Comparison of ENCODE assay signal across 8 mouse cellular contexts in the genomic region with DNA sequence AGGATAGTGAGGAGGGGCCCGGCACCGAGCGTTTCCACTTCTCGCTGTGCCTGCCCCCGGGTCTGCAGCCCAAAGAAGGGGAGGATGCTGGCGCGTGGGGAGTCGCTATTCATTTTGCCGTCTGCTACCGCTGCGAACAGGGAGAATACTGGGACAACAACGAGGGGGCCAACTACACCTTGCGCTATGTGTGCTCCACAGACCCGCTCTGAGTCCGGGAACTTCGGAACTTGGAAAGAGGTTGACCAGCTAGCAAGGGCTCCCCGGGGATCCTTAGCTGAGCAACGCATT. TPM values are rescaled to one million over a fixed set of nuclear protein-coding genes. Genes with fewer than 3 reads are reported as not detected.
DNase-seq lines count a peak whose midpoint lies in the region; ATAC-seq lines count a peak whose summit lies in the region.

No protein-coding gene starts in this region.

- H3K36me3 ChIP-seq in heart, embryonic 12.5 days: no peaks in the 10 kb centered on the region
- no peaks in the 10 kb centered on the region for H3K36me3 ChIP-seq in heart, embryonic 16.5 days (ENCODE audit: control insufficient read depth, insufficient read depth)
- no peaks in the 10 kb centered on the region for H3K36me3 ChIP-seq in midbrain, embryonic 10.5 days

- WGBS in heart, embryonic 12.5 days: under 1% methylated on average over 18 of the region's 18 CpGs
- under 1% methylated on average over 18 of the region's 18 CpGs for WGBS in heart, embryonic 16.5 days
- under 1% methylated on average over 18 of the region's 18 CpGs for WGBS in midbrain, embryonic 10.5 days

- H3K9me3 ChIP-seq in heart, embryonic 12.5 days (replicated peaks): no peaks in the 10 kb centered on the region
- H3K9me3 ChIP-seq in heart, embryonic 16.5 days (replicated peaks; ENCODE audit: control insufficient read depth, low read length): no peaks in the 10 kb centered on the region
- H3K9me3 ChIP-seq in midbrain, embryonic 10.5 days (replicated peaks): no peaks in the 10 kb centered on the region

- peaks cover 14% of the 10 kb centered on the region for H3K4me1 ChIP-seq in heart, embryonic 12.5 days (replicated peaks)
- H3K4me1 ChIP-seq in heart, embryonic 16.5 days (ENCODE audit: control insufficient read depth, insufficient read depth, low read length): peaks cover 5% of the 10 kb centered on the region; the same call in 1 of the 2 replicates
- H3K4me1 ChIP-seq in midbrain, embryonic 10.5 days: peaks cover 25% of the 10 kb centered on the region

- H3K4me3 ChIP-seq in heart, embryonic 12.5 days: peak overlapping the region; percentile 61
- H3K4me3 ChIP-seq in heart, embryonic 16.5 days (ENCODE audit: low read length): peak overlapping the region; percentile 73
- peak overlapping the region; percentile 76 for H3K4me3 ChIP-seq in midbrain, embryonic 10.5 days

- peak overlapping the region; percentile 77 for H3K9ac ChIP-seq in heart, embryonic 12.5 days
- H3K9ac ChIP-seq in heart, embryonic 16.5 days (ENCODE audit: low read length): peak overlapping the region; percentile 70

- H3K4me2 ChIP-seq in heart, embryonic 12.5 days: peak overlapping the region; percentile 98
- peak overlapping the region; percentile 97 for H3K4me2 ChIP-seq in heart, embryonic 16.5 days (ENCODE audit: low read depth, low read length)

- no peak overlapping the region for H3K27ac ChIP-seq in heart, embryonic 12.5 days (ENCODE audit: poor library complexity, severe bottlenecking)
- no peak overlapping the region for H3K27ac ChIP-seq in heart, embryonic 16.5 days (ENCODE audit: low read length)
- H3K27ac ChIP-seq in midbrain, embryonic 10.5 days (replicated peaks): peak overlapping the region; percentile 74

- DNase-seq in heart, adult 9 months (ENCODE audit: low spot score in 2 of 2): no peak
- DNase-seq in midbrain, embryonic 10.5 days (ENCODE audit: low spot score): no peak
- DNase-seq in cerebellum, postnatal 36 days: no peak
- no peak for DNase-seq in cerebellum, adult 9-11 months
- DNase-seq in gastrocnemius, adult 18-20 months (ENCODE audit: low spot score): no peak

- ATAC-seq in heart, embryonic 12.5 days (ENCODE audit: insufficient number of reproducible peaks, low FRiP score): no peak
- 0 out of 2 replicates have a peak, but pooled peaks have one; percentile 11 for ATAC-seq in common myeloid progenitor, adult 5-6 weeks (replicated peaks; ENCODE audit: low read depth, poor library complexity, severe bottlenecking)
- ATAC-seq in heart, embryonic 16.5 days (replicated peaks; ENCODE audit: extremely low read depth, insufficient read depth, low FRiP score): no peak

- peaks cover 5% of the 10 kb centered on the region; the same call in 1 of the 2 replicates for H3K27me3 ChIP-seq in heart, embryonic 12.5 days (replicated peaks)
- H3K27me3 ChIP-seq in heart, embryonic 16.5 days (ENCODE audit: control insufficient read depth, insufficient read depth, low read length): peaks cover 13% of the 10 kb centered on the region; the same call in 1 of the 2 replicates
- peaks cover 46% of the 10 kb centered on the region for H3K27me3 ChIP-seq in midbrain, embryonic 10.5 days (ENCODE audit: low read depth, poor library complexity, severe bottlenecking)

RNA-seq across cellular contexts. Expression of a gene that starts 10.7 kb away (rescaled TPM):
- 6.8 and 7.7 TPM in 2 replicates for polyA plus RNA-seq in heart, embryonic 12.5 days (2016; fragmentation: Nextera tagmentation; extraction: Ambion mirVana)
- not detected in 2 replicates for total RNA-seq in common myeloid progenitor, adult 5-6 weeks (2017)
- polyA plus RNA-seq in heart, embryonic 16.5 days (2015; fragmentation: Nextera tagmentation; extraction: Ambion mirVana): 4.6 and 6.7 TPM in 2 replicates
- 3.3 and 3.7 TPM in 2 replicates for polyA plus RNA-seq in midbrain, embryonic 10.5 days (2016; fragmentation: Nextera tagmentation; extraction: Ambion mirVana)
- not detected for total RNA-seq in gastrocnemius, adult 18-20 months (2021)
